Mouse (Mus musculus) liver, postnatal 0 days (tissue): Measurements from ENCODE around the gene Syngr4. TPM values are rescaled to one million over a fixed set of nuclear protein-coding genes. Genes with fewer than 3 reads are reported as not detected.
A peak's percentile ranks its signal among the peaks of the same experiment; 100 is the strongest.
"Not testable (repeated sequence)": the region's sequence is repeated elsewhere in the genome, so short reads cannot be mapped to it uniquely, and the experiment has no call there.

Source experiments
- ATAC-seq: fragments of 200-750 bp; cut with Nextera tagmentation; 2 replicates; pipeline ENCODE4 v1.8.0; 2017; ENCODE audit warnings: mild to moderate bottlenecking, moderate library complexity
- DNase-seq: peaks from one replicate; pipeline ENCODE4 v3.0.0-alpha.2; 2016
- H3K27ac ChIP-seq: fragments of 300-500 bp; sonication (generic); 2 replicates; pipeline ENCODE4 v1.5.1; 2014; ENCODE audit warnings: antibody characterized with exemption, moderate library complexity, mild to moderate bottlenecking, low read depth
- H3K27me3 ChIP-seq: fragments of 300-500 bp; sonication (generic); 2 replicates; pipeline ENCODE4 v1.6.1; 2014; ENCODE audit warnings: low read length, control low read depth, mixed read lengths; ENCODE audit not compliant: insufficient read depth
- H3K36me3 ChIP-seq: fragments of 300-500 bp; sonication (generic); replicated peaks from 2 replicates; pipeline ENCODE4 v1.6.1; 2014; ENCODE audit warnings: mild to moderate bottlenecking, control low read depth, low read length, moderate library complexity, mixed read lengths; ENCODE audit not compliant: insufficient read depth
- H3K4me1 ChIP-seq: fragments of 300-500 bp; sonication (generic); 2 replicates; pipeline ENCODE4 v1.6.1; 2014; ENCODE audit warnings: antibody characterized with exemption, mild to moderate bottlenecking, control low read depth; ENCODE audit not compliant: insufficient read depth
- H3K4me2 ChIP-seq: fragments of 300-500 bp; sonication (generic); 2 replicates; pipeline ENCODE4 v1.6.1; 2014; ENCODE audit warnings: low read depth, mild to moderate bottlenecking, low read length, moderate library complexity, mixed read lengths
- H3K4me3 ChIP-seq: fragments of 300-500 bp; sonication (generic); 2 replicates; pipeline ENCODE4 v1.5.1; 2014; ENCODE audit warnings: low read depth, low read length
- H3K9ac ChIP-seq: fragments of 300-500 bp; sonication (generic); replicated peaks from 2 replicates; pipeline ENCODE4 v1.6.1; 2014; ENCODE audit warnings: mild to moderate bottlenecking, moderate library complexity
- H3K9me3 ChIP-seq: fragments of 300-500 bp; sonication (generic); 2 replicates; pipeline ENCODE4 v1.6.1; 2016; ENCODE audit warnings: mild to moderate bottlenecking, control low read depth, low read length, mixed read lengths
- CTCF ChIP-seq: sonication (generic); IDR thresholded peaks from 2 replicates; pipeline ENCODE4 v1.5.1; 2016; ENCODE audit warnings: antibody characterized with exemption, low read depth
- EP300 ChIP-seq: IDR thresholded peaks from 2 replicates; pipeline ENCODE4 v1.6.1; 2016; ENCODE audit warnings: antibody characterized with exemption, low read depth, mild to moderate bottlenecking
- WGBS: fragments of 180-500 bp; shearing (Covaris S2); extraction: QIAGEN DNeasy Blood & Tissue Kit; methylation state at CpG from one replicate; pipeline ENCODE4 v1.1.7; 2014; ENCODE audit not compliant: insufficient replicate concordance; 5-methylcytosine and 5-hydroxymethylcytosine counted together
- polyA plus RNA-seq: library from polyadenylated mRNA; unstranded; fragments of >200 nt; fragmentation: Nextera tagmentation; extraction: Ambion mirVana; gene quantifications from 2 replicates; pipeline ENCODE4 v1.2.1, GENCODE M21; 2015

Syngr4 gene
- 0.70 and 0.71 TPM in 2 replicates for polyA plus RNA-seq

DNA sequence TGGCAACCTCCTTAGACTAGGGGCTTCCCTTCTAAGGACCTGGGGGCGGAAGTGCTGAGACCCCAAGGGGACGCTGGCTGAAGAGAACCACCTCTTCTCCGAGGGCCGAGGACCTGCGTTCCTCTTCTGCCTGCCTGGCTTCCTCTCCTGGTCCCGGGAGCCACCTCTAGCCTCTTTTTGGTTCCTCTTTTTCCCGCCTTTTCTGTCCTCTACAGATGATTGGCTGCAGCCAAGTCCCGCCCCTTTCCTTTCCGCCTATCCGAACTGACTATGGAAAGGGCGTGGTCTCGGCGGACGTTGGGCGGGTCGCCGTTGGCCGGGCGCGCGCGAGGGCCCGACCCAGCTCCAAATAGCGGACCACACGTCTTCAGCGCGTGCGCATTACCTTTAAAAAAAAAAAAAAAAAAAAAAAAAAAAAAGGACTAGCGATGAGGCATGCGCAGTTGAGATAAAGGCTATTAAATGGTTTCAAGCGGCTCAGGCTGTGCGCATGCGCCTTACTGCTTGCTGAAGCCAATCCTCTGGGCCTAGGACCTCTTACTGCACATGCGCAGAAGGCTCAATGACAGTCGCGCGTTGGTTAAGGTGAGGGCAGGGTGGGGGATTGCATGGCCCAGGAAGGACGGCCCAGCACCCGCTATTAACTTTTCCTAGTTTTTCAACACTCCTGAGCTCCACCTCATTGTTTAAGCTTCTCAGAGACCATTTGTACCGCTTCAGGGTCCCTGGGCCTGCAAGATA lies at the start of gene Syngr4, which contains the start of gene Tmem143:
Syngr4 (minus strand) TSS at position 198 of the 741 bp plus-strand sequence.
Tmem143 (plus strand) TSS at position 425 of the 741 bp plus-strand sequence.
- peak within 1 kb of the TSS; percentile 81 for H3K4me2 ChIP-seq
- ATAC-seq, result peak; percentile 85
- H3K9ac ChIP-seq, result peak within 1 kb of the TSS; percentile 68
- H3K27ac ChIP-seq, result peak within 1 kb of the TSS; percentile 85
- H3K9me3 ChIP-seq, result no peaks in the 10 kb centered on the region
- WGBS, result under 1% methylated on average over 40 of the region's 40 CpGs
- no peaks in the 10 kb centered on the region for H3K27me3 ChIP-seq
- H3K4me3 ChIP-seq, result peak within 1 kb of the TSS; percentile 55
- peaks cover 6% of the 10 kb centered on the region for H3K4me1 ChIP-seq
- peak; percentile 97 for DNase-seq
- H3K36me3 ChIP-seq, result no peaks in the 10 kb centered on the region; the same call in 1 of the 2 replicates
- TF ChIP-seq EP300, result peak; percentile 56; the same call in 1 of the 2 replicates
- TF ChIP-seq CTCF, result no peak

DNA sequence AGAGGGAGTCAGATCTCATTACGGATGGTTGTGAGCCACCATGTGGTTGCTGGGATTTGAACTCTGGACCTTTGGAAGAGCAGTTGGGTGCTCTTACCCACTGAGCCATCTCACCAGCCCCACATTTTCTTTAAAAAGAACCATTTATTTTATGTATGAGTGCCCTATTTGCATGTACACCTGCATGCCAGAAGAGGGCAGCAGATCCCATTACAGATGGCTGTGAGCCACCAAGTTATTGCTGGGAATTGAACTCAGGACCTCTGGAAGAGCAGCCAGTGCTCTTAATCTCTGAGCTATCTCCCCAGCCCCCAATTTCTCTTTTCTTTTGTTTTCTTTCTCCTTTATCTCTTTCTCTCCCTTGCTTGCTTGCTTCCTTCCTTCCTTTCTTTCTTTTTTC lies 46.8 kb upstream of the Syngr4 start:
- not testable (repeated sequence) for H3K4me3 ChIP-seq, DNase-seq, H3K4me1 ChIP-seq, H3K27me3 ChIP-seq, H3K9ac ChIP-seq, H3K9me3 ChIP-seq, H3K27ac ChIP-seq, ATAC-seq, H3K36me3 ChIP-seq, H3K4me2 ChIP-seq
- TF ChIP-seq CTCF, result peak; percentile 58
- 29% methylated on average over 1 of the region's 1 CpGs for WGBS

DNA sequence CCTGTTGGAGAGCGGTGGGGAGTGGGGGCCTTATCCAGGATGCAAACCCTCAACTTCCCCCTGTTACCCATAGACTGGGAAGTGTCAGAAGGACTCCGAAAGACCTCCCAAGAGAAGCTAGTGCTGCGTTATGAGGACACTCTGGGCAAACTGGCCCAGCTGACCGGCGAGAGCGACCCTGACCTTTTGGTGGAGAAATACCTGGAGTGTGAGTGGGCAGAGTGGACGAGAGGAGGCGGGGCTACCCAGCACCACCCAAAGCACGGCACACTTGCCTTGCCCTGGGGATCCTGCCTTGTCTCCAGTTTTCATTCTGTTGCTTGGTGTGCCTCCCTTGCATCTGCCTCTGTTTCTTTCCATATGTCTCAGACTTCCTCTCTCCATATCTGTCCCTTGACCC lies 45.5 kb upstream of the Syngr4 start:
- no peak overlapping the region for H3K9ac ChIP-seq
- no peak for DNase-seq
- H3K9me3 ChIP-seq, result no peaks in the 10 kb centered on the region

DNA sequence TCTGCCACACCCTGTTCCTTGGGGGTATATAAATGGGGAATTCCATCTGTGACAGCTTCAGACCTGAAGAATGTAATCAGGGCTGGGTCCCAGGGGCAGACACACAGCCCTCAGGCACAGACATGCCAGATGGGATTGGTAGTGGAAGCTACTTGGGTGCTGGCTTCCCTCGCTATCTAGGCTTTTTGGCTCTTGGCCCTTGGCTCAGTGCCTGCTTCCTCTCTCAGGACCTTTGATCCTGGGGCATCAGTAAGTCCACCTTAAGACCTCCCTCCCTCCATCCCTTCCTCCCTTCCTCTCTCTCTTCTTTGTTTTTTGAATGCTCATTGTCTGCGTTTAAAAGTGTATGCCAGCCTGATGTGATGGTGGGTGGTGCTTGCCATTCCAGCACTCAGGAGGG lies 43.3 kb upstream of the Syngr4 start:
- H3K4me3 ChIP-seq, result no peak overlapping the region
- H3K27ac ChIP-seq, result no peak overlapping the region
- no peaks in the 10 kb centered on the region for H3K9me3 ChIP-seq
- no peaks in the 10 kb centered on the region for H3K27me3 ChIP-seq
- TF ChIP-seq CTCF, result no peak
- TF ChIP-seq EP300, result no peak
- DNase-seq, result no peak
- H3K9ac ChIP-seq, result no peak overlapping the region
- no peak overlapping the region for H3K4me2 ChIP-seq
- H3K36me3 ChIP-seq, result no peaks in the 10 kb centered on the region
- no peak for ATAC-seq
- 29% methylated on average over 2 of the region's 2 CpGs for WGBS
- no peaks in the 10 kb centered on the region; the same call in 1 of the 2 replicates for H3K4me1 ChIP-seq

More for the DNA sequence above, 45.5 kb upstream of the Syngr4 start:
- no peak overlapping the region for H3K4me2 ChIP-seq
- no peak for TF ChIP-seq CTCF
- TF ChIP-seq EP300, result no peak
- ATAC-seq, result no peak
- H3K4me3 ChIP-seq, result no peak overlapping the region
- H3K27ac ChIP-seq, result no peak overlapping the region
- no peaks in the 10 kb centered on the region for H3K27me3 ChIP-seq
- H3K4me1 ChIP-seq, result no peaks in the 10 kb centered on the region; the same call in 1 of the 2 replicates
- no peaks in the 10 kb centered on the region for H3K36me3 ChIP-seq
- WGBS, result 78% methylated on average over 9 of the region's 9 CpGs

DNA sequence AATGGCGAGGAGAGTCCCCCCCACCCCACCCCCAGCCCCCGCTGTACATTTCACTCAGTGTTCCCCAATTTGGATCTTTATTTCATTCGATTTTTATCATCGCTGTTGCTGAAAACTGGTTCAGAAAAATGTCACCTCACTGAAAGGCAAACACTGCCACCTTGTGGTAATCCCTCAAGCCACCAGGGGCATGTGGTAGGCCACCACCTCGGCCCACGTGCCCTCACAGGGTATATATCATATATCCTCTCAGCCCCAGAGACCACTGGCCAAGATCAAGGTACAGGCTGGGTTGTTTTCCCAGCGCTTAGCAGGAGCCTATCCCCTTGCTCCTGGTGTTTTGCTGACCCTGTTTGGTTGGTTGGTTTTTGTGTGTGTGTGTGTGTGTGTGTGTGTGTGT lies 38.6 kb upstream of the Syngr4 start:
- Histone ChIP-seq H3K4me3 (no peak overlapping the region), H3K9me3 (peaks cover 3% of the 10 kb centered on the region; the same call in 1 of the 2 replicates), H3K27ac (no peak overlapping the region), H3K4me2 (no peak overlapping the region), H3K9ac (no peak overlapping the region), H3K4me1 (no peaks in the 10 kb centered on the region; the same call in 1 of the 2 replicates), H3K27me3 (no peaks in the 10 kb centered on the region), H3K36me3 (no peaks in the 10 kb centered on the region)
- DNase-seq (peak; percentile 76), ATAC-seq (peak; percentile 64)
- WGBS, result 15% methylated on average over 7 of the region's 7 CpGs
- TF ChIP-seq CTCF (peak; percentile 86), EP300 (no peak)

DNA sequence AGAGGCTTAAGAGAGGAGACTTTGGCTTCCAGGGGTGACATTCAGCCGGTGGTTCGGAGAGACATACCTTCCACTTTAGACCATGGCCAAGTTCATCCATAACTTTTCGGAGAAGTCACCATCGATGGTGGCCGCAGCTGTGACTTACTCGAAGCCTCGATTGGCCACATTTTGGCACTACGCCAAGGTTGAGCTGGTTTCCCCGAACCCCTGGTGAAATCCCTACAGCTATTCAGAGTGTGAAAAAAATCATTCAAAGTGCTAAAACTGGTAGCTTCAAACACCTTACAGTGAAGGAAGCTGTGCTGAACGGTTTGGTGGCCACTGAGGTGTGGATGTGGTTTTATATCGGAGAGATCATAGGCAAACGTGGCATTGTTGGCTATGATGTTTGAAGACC lies 37.3 kb upstream of the Syngr4 start:
- not testable (repeated sequence) for H3K27ac ChIP-seq, H3K9ac ChIP-seq, H3K4me3 ChIP-seq, H3K27me3 ChIP-seq, DNase-seq, H3K9me3 ChIP-seq, H3K36me3 ChIP-seq, H3K4me1 ChIP-seq, H3K4me2 ChIP-seq, ATAC-seq
- WGBS, result 75% methylated on average over 12 of the region's 12 CpGs
